Mouse (Mus musculus) hindlimb bud, embryonic 11.5 days (tissue): Measurements from ENCODE around the gene Eaf2.

Experiments used
- DNase-seq: peaks from one replicate; pipeline ENCODE4 v3.0.0-alpha.2; 2012; ENCODE audit warnings: low read depth, low spot score; ENCODE audit errors: extremely low spot score

The Eaf2 gene

DNA sequence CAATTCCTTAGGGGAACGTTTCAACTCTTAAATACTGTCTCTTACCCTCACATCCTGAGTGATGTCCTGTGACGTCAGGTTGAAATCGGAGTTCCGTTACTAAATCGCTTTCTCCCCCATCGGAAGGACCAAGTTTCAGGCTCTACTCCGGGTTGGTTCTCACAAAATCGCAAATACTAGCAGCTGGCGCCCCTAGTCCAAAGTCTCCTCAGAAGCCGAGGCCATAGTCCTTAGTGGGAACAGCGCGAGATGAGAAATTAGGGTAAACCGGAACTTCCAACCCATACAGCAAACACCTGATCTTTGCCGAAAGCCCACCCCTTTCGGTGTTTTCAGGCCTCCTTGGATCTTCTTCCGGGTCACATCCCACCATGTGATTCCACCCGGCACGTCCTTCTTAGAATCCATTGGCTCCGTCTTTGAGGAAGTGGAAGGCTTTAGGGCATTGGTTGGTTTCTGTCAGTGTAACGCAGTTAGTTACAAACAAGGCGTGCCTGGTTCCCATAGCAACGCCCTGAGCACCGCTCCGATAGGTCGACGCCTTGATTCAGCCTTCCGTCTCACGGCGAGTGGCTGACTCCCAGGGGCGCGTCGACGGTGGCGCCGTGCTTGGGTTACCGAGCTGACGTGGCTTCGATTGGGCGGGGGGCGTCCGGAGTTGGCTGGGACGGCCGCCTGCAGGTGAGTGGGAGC lies at the start of gene Eaf2, which contains the start of gene Golgb1:
Gene Eaf2, minus strand, starts transcription at position 421 of the 693 bp plus-strand sequence.
Gene Golgb1, plus strand, starts transcription at position 558 of the 693 bp plus-strand sequence.
- peak; percentile 99 for DNase-seq

DNA sequence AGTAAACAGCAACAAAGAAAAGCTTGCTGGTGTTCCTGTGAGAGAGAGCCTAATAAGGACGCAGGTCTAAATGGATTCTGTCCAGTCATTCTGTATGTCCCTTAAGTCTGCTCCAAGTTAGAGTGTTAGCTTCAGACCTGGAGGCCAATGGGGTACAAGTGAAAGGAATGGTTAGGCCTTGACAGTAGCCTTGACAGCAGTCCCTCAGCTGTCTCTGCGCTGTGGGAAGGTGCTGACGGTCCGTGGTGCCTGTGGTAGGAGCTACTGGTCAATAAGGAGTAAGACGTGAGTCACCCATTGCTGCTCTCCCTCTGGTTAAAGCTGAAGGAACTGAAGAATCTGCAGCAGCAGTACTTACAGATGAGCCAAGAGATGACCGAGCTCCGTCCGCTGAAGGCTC lies 49.5 kb upstream of the Eaf2 start:
- DNase-seq: no peak

DNA sequence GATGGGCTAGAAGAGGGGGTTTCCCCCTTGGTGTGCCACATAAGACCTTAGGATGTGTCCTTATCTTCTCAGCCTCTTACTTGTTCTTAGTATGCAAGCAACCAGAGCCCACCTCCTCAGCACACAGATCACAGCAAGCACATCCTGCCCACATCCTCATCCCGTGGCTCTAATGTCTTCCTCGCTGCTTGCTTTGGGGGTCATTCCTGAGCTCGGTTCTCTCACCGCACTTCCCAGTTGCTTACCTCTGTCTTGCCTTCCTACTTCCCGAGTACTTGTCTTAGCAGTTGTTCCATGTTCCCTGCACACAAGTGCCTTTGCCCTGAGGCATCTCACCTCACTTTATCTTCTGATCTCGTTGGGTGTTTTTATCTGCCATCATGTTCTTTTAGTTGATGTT lies 47.2 kb upstream of the Eaf2 start:
- DNase-seq: no peak

DNA sequence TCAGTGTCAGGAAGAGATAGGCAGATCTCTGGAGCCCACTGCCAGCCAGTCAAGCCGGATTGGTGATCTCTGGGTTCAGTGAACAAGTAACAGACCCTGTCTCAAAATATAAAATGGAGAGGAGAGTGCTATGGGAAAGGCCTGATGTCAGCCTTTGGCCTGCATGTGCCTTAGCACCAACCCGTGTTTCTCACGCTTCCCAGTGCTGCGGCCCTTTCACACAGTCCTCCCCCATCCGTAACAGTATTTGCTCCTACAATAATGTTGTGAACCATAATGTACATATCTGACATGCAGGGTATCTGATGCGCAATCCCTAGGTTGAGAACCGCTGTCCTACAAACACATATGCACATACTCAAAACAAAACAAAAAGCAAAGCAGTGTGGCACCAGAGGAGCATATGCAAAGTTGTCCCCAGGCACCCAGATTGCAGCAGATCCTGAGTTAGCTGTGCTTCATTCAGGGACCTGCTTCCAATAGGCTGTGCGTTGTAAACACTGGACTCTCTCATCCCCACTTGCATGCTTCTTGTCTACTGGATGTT lies 46.3 kb upstream of the Eaf2 start:
- no peak for DNase-seq

DNA sequence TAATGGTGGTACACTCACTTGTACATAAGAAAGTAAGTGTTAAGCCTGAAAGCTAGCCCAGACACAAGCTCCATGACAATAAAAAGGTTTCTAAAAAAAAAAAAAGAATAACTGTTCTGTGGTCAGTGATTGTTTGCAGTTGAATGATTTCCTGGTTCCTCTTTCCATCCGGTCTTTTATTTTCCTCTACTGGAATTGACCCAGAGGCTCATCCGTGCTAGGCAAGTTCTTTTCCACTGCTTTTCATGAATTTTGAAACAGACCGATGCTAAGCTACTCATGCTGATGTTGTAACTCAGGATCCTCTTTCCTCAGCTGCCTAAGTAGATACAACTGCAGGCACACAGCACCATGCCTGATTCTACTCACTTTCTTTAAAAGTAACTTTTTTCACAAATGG lies 45.6 kb upstream of the Eaf2 start:
- DNase-seq: no peak

DNA sequence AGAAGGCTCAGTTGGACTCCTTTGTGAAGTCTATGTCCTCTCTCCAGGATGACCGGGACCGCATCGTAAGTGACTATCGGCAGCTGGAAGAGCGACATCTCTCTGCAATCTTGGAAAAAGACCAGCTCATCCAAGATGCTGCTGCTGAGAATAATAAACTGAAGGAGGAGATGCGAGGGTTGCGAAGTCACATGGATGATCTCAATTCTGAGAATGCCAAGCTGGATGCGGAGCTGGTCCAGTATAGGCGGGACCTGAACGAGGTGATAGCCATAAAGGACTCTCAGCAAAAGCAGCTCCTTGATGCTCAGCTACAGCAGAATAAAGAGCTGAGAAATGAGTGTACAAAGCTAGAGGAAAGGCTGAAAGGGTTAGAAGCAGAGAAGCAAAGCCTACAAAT lies 43.7 kb upstream of the Eaf2 start:
- no peak for DNase-seq

DNA sequence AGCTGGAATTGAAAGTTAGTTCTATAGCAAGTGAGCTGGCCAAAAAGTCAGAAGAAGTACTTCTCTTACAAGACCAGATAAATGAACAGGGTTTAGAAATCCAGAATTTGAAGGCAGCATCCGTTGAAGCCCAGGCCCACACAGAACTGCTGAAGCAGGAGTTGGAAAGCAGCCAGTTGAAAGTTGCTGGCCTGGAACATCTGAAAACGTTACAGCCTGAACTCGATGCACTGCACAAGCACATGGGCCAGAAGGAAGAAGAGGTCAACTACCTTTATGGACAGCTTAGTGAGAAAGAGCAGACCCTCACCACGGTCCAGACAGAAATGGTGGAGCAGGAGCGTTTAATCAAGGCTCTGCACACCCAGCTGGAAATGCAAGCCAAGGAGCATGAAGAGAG lies 39.4 kb upstream of the Eaf2 start:
- no peak for DNase-seq

DNA sequence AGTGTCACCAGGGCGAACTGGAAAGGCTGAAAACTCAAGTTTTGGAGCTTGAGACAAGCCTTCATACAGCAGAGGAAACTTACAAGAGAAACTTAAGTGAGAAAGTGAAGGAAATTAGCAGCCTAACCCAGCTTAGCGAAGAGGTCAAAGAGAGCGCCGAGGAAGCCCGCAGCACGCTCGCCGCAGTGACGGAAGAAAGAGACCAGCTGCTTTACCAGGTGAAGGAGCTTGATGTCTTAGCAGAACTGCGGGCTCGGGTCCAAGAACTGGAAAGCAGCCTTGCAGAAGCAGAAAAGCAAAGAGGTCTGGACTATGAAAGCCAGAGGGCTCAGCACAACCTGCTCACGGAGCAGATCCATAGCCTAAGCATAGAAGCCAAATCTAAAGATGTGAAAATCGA lies 37.5 kb upstream of the Eaf2 start:
- DNase-seq: no peak

DNA sequence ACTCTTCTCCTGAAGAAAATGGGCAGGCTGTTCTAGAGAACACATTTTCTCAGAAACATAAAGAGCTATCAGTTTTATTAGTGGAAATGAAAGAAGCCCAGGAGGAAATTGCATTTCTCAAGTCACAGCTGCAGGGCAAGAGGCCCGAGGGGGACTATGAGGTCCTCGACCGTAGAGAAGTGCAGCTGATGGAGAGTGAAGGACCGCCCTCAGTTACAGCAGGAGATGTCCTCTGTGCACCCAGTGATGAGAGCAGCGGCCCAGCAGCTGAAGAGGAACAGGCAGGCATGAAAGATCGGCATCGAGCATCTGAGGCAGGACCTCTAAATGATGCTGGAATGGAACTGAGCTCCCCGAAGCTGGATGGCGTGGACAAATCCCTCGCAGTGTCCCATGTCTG lies 37.1 kb upstream of the Eaf2 start:
- DNase-seq: no peak

DNA sequence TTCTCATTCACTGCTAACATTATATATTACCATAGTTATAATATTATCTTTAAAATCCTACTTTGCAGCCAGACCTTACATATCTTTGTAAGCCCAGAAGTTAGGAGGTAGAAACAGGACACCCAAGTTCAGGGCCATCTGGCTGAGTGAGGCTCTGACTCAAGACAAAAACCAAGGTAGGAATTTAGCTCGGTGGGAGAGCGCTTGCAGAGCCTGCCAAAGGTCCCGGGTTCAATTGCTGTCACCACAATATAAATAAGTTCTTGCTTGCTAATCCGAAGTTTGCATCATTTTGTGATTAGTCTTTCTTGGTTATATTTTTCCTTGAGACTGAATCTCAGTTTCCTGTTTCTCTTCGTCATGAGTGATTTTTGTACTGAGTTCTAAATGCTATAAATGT lies 28.4 kb upstream of the Eaf2 start:
- DNase-seq: no peak

DNA sequence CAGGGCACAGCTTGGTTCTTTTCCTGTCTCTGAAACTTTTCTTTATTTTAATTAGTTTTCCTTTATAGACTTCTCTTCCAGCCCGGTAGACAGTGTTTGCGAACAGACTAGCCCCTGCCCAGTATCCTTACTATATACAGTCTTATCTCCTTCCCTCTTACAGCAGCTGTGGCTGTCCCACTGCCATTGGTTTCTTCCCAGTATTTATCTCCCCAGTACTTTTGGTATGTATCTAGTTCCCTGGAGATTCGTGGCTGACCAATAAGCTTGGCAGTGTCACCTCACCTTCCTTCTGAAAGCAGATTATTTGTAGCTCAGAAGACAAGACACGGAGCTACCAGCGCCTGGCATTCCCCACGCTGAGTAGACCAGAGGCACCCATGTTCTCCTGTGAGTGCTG lies 21.9 kb upstream of the Eaf2 start:
- no peak for DNase-seq

DNA sequence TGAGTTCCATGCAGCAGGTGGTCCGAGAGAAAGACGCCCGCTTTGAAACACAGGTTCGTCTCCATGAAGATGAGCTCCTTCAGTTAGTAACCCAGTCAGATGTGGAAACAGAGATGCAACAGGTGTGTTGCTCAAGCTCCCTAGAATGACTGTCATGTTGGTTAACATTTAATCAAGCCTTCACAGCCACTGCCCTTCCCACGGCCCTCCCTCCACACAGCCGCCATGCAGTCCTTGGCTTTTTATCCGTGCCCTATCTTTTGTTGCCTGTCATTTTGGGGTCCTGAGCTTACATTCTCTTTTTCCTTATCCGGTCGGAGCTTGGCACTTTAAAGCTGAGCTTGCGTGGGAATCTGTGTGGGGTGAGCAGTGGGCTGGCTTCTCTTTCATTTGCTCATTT lies 18.5 kb upstream of the Eaf2 start:
- no peak for DNase-seq

DNA sequence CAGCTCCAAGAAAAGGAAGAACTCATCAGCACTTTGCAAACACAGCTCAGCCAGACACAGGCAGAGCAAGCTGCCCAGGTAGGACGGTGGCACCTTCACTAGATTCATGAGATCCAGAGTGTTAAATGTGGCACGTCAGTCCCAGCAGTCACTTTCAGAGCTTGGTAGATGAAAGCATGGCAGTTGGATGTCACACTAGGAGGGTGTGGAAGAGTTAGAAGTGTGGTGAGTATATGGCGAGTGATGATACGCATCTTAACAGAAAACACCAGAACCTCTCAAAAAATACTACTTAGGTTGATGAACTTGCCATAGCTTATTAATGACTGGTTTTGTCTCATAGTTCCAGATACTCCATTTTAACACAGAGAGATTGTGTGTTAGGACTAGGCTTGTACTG lies 16.6 kb upstream of the Eaf2 start:
- DNase-seq: no peak

DNA sequence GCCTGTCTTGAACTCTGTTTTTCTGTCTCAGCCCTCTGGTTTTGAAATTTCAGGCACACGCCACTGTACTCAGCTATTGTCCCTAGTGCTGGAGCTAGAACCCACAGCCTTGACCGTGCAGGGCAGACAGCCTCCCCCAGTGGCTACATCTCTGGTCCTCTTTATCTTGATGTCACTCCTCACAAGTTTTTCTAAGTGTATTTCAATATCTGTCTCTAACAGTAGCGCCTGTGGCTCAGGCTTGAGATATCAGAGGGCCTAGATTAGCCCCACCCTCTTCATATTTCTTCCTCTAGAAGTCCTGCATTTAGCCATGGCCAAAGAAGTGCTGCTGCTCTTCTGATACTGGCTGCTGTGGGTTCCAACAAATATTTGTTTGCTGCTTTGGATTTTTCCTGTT lies 15.8 kb upstream of the Eaf2 start:
- no peak for DNase-seq

DNA sequence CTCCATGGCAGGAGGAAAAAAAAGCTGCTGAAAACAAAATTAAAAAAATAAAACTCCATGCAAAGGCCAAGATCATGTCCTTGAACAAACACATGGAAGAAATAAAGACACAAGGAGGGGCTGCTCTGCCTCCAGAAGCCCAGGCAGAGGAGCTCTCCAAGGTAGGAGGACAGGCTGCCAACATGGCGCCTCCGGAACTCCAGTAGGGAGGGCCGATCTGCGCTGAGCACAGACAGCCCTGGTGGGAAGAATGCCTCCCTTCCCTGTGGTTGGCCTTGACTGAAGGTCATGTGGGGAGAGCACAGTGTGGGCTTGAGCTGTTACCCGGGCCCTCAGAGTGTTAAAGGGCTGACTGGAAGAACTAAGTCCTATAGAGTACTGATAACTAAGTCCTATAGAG lies 12.7 kb upstream of the Eaf2 start:
- no peak for DNase-seq

DNA sequence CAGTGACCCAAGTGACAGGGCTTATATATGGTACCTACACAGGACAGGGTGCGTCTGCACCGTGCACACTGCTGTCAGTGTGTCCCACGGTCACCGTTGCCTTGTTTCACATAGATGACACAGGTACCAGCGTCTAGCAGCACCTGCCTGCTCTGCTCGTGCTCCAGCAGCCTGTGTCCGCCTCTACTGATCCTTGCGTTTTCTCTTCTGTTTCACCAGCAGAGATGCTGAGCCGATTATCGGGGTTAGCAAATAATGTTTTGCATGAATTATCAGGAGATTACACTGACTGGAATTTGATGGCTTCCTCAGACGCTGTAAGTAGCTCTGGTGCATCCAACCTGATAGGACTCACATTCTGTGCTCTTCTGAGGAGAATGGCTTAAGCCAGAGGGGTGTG lies 11.1 kb upstream of the Eaf2 start:
- no peak for DNase-seq

DNA sequence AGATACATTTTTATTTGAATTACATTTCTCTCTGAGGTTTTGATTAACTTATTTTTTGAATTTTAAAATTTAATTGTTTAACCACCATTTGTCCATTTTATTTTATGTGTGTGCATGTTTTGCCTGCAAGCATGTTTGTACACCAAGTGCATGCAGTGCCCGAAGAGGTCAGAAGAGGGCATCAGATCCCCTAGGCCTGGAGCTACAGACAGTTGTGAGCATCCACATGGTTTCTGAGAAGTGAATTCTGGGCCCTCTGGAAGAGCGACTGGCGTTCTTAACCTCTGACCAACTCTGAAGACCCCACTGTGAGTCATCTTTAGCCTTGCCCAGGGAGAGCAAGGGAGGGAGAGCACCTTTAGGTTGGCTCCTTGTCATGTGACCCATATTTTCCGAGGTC lies 10.1 kb upstream of the Eaf2 start:
- DNase-seq: no peak

DNA sequence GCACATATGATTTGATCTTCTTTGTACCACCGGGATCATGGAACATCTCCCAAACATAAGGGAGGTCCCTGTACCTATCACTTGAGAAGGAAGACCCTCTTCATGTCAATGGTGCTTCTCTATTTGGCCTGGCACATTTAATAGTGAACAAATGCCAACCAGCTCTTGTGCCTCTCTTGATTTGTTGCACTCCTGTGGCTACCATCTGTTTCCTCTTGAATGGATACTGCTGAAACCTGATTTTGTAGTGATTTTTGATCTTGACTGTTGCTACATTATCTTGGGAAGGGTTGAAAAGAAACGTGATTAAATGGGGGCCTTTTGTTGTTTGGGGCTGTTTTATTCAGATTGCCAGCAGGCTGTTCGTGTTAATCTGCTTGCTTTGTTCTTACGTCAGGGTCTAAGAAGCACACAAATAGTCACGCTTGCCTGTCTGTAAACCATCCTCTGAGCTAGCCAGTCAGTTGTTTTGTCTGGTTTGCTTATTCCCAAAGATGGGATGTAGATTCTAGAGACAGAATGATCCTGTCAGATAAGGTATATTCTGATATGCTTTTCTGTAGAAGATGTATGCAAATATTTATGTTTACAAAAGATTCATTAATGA lies 8.0 kb upstream of the Eaf2 start:
- DNase-seq: no peak

DNA sequence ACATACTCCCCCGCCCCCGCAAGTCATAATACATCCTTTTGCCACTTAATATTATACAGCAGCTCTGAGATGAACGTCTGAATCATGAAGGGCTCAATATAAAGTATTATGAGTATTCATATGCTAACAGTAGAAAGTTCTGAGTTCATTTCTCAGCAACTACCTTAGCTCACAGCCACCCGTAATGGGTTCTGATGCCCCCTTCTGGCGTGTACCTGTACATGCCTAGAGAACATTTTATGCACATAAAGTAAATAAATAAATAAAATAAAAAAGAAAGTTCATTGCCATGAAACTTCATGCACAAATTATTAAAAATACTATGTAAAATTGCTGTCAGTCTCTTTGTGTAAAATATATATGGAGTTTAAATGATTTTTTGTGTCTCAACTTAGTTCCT lies 2.5 kb upstream of the Eaf2 start:
- DNase-seq: no peak

DNA sequence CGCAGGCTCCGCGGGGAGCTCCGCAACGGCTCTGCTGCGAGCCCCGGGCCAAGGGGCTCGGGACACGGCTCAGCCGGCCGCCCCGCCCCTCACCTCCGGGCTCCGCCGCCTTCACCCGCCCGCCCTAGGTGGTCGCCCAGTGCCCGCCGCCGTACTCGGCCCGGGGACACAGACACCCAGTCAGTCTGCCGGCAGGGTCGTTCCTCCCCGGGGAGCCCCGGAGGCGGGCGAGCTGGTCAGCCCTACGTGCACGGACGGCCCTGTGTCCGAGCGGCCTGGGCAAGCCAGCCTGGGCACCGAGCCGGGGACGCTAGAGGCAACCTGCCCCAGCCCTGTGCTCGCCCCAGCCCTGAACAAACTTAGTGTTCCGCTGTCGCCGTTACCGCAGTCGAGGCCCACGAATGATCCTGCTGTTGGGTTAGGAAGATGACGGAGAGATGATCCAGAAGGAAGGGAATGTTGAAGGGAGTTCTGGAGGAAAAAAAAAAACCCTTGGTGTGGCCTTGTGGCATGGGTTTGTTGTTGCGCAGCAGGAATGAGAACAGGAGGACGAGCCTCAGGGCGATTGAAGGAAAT lies 561 bp upstream of the Eaf2 start:
- DNase-seq: no peak

DNA sequence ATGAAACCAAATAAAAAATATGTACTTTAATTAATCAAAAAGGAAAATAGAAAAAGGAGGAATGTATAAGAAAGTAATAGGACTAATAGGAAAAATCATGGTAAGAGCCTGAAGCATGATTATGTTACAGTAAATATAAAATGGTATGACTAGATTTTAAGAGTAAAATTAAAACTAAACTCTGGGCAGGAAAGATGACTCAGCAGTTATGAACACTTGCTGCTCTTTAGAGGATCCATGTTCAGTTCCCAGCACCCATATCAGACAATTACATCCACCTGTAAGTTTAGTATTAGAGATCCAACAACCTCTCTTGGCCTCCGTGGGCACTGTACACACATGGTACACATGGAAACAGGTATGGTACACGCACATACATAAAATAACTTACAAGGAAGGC lies 5.4 kb downstream of the Eaf2 start:
- DNase-seq: no peak

DNA sequence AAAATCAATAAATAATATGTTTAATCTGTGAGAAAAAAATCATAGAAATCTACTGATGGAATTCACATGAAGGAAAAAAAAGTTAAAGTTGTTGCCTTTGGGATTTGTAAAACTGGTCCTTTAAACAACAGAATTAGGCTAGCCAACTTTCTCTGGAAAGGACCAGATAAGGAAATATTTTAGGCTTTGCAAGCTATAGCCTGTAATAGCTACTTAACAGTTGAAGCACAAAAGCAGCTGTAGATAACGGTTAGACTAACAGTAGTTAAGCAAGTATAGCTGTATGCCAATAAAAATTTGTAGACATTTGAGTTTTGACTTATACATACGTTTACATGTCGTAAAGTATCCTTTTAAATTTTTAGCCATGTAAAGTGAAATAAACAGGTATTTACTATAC lies 11.2 kb downstream of the Eaf2 start:
- DNase-seq: no peak
